Mouse (Mus musculus): ENCODE results near the gene Cdk16. TPM values are rescaled to one million over a fixed set of nuclear protein-coding genes. Genes with fewer than 3 reads are reported as not detected.
"Not testable (repeated sequence)": the region's sequence is repeated elsewhere in the genome, so short reads cannot be mapped to it uniquely, and the experiment has no call there.

The Cdk16 gene
- polyA plus RNA-seq, 1 experiment from 2014 or later, result 113 TPM

DNA sequence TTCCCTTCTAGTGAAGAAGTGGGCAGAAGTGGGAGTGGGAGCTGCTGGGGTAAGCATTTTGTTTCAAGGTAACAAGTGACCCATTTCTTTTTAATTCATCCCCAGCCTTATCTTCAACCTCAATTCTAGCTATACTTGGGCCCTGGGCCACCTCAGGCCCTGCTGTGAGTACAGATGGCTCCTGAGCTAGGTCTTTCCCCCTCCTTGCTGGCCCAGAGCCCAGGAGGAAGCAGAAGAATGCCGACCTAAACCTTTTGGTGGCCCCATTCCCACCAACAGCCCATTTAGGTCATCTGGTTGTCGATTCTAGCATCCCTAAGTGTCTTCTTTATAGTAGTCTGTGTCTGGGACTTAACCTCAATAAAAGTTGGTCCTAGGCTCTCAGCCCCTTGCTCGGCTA lies 3.8 kb downstream of the Cdk16 start:
- Histone ChIP-seq H3K36me3 (peaks cover 39% of the 10 kb centered on the region), H3K9ac (no peak overlapping the region), H3K4me3 (replicated peaks) (no peak overlapping the region), H3K27me3 (no peaks in the 10 kb centered on the region), H3K27ac (no peak overlapping the region), H3K9me3 (replicated peaks) (no peaks in the 10 kb centered on the region), H3K4me2 (no peak overlapping the region), H3K4me1 (peaks cover 10% of the 10 kb centered on the region; the same call in 1 of the 2 replicates)
- 63% methylated on average over 3 of the region's 3 CpGs for WGBS
- ATAC-seq (replicated peaks; ENCODE audit: low FRiP score), result no peak

DNA sequence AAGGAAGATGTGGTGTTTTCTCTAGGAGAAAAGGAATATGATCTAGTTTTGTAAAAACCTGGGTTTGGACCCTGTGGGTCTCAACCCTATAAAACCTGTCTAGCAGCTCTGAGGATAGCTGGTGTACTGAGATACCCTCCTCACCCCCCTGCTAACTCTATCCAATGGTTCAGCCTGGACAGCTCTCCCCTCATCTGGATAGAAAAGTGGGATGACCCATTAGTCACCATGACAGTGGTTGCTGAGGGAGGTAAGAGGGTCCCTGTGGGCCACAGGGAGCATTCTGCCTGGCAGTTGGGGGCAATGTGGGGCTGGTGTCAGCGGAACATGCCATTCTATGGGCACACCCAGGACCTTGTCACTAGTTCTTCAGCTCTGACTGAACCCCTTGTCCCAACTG lies 4.9 kb downstream of the Cdk16 start:
- Histone ChIP-seq H3K4me1 (peaks cover 10% of the 10 kb centered on the region; the same call in 1 of the 2 replicates), H3K36me3 (peaks cover 50% of the 10 kb centered on the region), H3K4me2 (no peak overlapping the region), H3K9ac (no peak overlapping the region), H3K27me3 (no peaks in the 10 kb centered on the region), H3K4me3 (replicated peaks) (no peak overlapping the region), H3K9me3 (replicated peaks) (no peaks in the 10 kb centered on the region), H3K27ac (no peak overlapping the region)
- no peak for ATAC-seq (replicated peaks; ENCODE audit: low FRiP score)
- WGBS, result 93% methylated on average over 1 of the region's 1 CpGs

DNA sequence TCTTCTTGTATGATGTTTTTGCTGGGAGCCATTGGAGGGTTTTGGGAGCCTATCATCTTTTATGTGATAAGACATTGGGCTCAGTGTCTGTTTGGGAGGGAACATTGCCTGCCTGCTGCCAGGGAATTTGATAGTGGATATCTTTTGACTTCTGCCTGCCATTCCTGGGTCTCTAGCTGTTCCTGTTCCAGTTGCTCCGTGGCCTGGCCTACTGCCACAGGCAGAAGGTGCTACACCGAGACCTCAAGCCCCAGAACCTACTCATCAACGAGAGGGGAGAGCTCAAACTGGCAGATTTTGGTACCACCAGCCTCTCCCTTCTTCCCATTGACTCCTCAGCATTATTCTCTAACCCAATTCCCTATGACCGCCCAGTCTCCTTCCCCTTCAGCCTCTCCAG lies 8.1 kb downstream of the Cdk16 start:
- Histone ChIP-seq H3K36me3 (peaks cover 71% of the 10 kb centered on the region), H3K9me3 (replicated peaks) (no peaks in the 10 kb centered on the region), H3K9ac (no peak overlapping the region), H3K4me1 (no peaks in the 10 kb centered on the region), H3K4me3 (replicated peaks) (no peak overlapping the region), H3K4me2 (no peak overlapping the region), H3K27me3 (no peaks in the 10 kb centered on the region), H3K27ac (no peak overlapping the region)
- 88% methylated on average over 4 of the region's 4 CpGs for WGBS
- no peak for ATAC-seq (replicated peaks; ENCODE audit: low FRiP score)

DNA sequence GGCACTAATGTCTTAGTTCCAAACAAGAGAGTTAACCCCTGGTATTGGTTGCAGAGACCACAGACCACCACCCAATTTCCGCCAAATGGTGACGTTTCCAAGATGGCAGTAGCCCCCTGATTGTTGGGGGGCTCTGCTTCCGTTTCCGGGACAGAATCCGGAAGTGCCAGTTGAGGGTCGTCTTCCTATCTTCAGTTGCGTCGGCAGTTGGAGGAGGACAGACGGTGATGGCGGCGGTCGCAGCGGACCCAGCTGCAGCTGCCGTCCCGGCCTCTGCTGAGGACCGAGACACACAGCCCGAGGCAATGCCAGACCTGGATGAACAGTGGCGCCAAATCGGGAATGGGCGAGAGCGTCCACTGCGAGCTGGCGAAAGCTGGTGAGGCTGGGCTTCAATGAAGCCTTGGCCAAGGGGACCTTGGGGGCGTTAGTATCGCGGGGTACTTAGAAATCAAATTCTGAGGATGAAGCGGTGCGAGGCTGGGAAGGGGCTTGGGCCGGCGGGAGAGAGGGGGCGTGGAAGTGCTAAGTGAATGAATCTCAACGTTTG lies 16.1 kb downstream of the Cdk16 start, which contains the start of gene Usp11:
Gene Usp11 (plus strand): TSS at position 166 of the 550 bp plus-strand sequence.
- Histone ChIP-seq H3K36me3 (peaks cover 10% of the 10 kb centered on the region), H3K9ac (peak within 1 kb of the TSS; percentile 56), H3K9me3 (replicated peaks) (no peaks in the 10 kb centered on the region), H3K27me3 (no peaks in the 10 kb centered on the region), H3K4me2 (peak within 1 kb of the TSS; percentile 58), H3K4me1 (no peaks in the 10 kb centered on the region), H3K4me3 (replicated peaks) (peak within 1 kb of the TSS; percentile 61), H3K27ac (peak within 1 kb of the TSS; percentile 96)
- WGBS, result 19% methylated on average over 32 of the region's 32 CpGs
- peak; percentile 61 for ATAC-seq (replicated peaks; ENCODE audit: low FRiP score)

DNA sequence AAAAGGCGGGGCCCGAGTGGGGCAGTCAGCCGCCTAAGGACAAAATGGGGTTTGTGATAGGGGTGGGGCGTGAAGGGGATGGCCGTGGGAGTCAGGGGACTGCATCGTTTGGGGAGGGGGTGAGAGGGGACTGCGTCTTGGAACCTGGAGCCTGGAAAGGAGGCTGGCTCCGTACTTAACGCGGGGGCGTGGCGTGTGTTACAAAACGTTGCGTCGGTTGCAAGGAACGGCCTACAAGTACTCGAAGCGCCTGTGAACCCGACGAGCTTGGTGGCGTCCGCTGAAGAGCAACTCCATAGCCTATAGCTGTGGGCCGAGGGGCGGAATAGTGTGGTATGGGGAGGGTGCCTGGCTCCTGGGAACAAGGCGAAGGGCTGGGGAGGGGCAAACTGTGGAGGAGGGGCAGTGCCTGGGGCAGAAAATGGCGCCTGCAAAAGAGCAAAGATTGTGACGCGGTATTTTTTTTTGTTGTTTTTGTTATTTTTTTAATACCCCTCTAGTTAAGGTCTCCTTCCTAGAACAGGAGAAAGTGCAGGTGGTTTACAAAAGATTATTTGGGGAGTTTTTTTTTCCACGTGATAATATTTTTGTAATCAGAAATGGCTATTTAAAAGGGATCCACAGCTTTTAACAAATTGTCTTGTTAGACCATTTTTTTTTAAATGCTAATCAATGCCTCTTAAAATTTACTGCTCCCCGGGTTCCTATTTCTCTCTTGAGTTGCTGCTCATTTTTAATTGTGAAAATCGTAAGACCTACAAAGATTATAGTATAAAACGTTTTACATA lies 16.7 kb downstream of the Cdk16 start:
- Histone ChIP-seq H3K4me3 (replicated peaks) (peak overlapping the region; percentile 61), H3K4me1 (no peaks in the 10 kb centered on the region), H3K36me3 (peaks cover 3% of the 10 kb centered on the region; the same call in 1 of the 2 replicates), H3K27ac (peak overlapping the region; percentile 96), H3K27me3 (no peaks in the 10 kb centered on the region), H3K4me2 (peak overlapping the region; percentile 58), H3K9me3 (replicated peaks) (no peaks in the 10 kb centered on the region), H3K9ac (peak overlapping the region; percentile 56)
- ATAC-seq (replicated peaks; ENCODE audit: low FRiP score), result peak; percentile 99
- 13% methylated on average over 32 of the region's 32 CpGs for WGBS

DNA sequence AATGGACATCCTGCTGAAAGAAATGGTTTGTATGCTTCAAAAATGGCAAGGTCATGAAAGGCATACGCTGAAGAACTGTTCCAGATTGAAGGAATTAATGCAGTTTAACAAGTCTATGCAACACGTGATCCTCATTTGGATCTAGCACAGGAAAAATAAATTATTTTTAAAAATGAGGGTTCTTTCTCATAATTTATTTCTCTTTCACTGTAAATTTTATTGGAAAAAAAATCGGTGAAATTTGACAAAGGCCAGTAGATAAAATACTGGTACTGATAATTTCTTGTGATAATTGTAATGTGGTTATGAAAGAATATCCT lies 17.3 kb downstream of the Cdk16 start:
- no peaks in the 10 kb centered on the region for H3K4me1 ChIP-seq
- peak overlapping the region; percentile 96; the same call in 1 of the 2 replicates for H3K27ac ChIP-seq
- no peak overlapping the region for H3K9ac ChIP-seq
- H3K27me3 ChIP-seq, result no peaks in the 10 kb centered on the region
- no peaks in the 10 kb centered on the region for H3K9me3 ChIP-seq (replicated peaks)
- H3K4me2 ChIP-seq, result peak overlapping the region; percentile 47
- H3K4me3 ChIP-seq (replicated peaks), result peak overlapping the region; percentile 61
- no peaks in the 10 kb centered on the region for H3K36me3 ChIP-seq
- 27% methylated on average over 3 of the region's 3 CpGs for WGBS
- no peak for ATAC-seq (replicated peaks; ENCODE audit: low FRiP score)

DNA sequence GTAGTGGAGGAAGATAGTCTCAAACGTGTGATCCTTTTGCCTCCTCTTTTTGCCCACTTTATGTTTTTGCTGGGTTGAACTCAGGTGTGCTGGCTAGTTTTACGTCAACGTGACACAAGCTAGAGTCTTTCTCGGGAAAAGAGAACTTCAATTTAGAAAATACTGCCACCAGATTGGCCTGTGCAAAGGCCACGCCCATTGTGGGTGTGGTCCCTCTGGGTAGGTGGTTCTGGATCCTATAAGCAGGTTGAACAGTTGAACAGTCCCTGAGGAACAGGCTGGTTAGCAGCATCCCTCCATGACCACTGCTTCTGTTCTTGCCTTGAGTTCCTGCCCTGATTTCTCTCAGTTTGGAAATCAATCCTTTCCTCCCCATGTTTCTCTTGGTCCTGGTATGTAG lies 40.9 kb downstream of the Cdk16 start:
- no peaks in the 10 kb centered on the region for H3K27me3 ChIP-seq
- H3K4me1 ChIP-seq, result 0 out of 2 replicates have a peak, but pooled peaks cover 3% of the 10 kb centered on the region
- H3K27ac ChIP-seq, result no peak overlapping the region
- no peak for ATAC-seq (replicated peaks; ENCODE audit: low FRiP score)
- 78% methylated on average over 5 of the region's 5 CpGs for WGBS
- no peak overlapping the region for H3K4me3 ChIP-seq (replicated peaks)
- no peak overlapping the region for H3K9ac ChIP-seq
- no peaks in the 10 kb centered on the region for H3K9me3 ChIP-seq (replicated peaks)
- H3K4me2 ChIP-seq, result no peak overlapping the region
- no peaks in the 10 kb centered on the region for H3K36me3 ChIP-seq

DNA sequence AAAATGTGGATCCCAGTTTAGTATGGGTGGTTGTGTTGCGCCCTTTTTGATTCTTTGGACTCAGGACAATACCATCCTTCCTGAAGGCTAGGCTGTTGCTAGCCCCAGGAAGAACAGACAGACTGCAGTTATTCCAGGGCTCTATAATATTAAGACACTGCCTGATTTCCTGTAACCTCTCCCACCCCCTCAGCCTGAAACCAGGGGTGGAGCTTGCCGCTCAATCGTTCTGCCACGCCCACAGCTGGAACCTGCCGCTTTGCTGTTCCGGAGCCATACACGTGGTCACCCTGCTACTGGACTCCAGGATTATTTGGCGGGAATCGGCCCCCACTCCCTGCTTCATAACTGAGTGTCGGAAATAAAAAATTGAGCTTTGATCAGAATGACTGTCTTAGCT lies 42.3 kb downstream of the Cdk16 start:
- H3K4me3 ChIP-seq (replicated peaks); H3K27ac ChIP-seq; H3K27me3 ChIP-seq; H3K9me3 ChIP-seq (replicated peaks); ATAC-seq (replicated peaks; ENCODE audit: low FRiP score); H3K9ac ChIP-seq; H3K4me1 ChIP-seq; H3K36me3 ChIP-seq: not testable (repeated sequence)
- H3K4me2 ChIP-seq, result peak overlapping the region; percentile 3; the same call in 1 of the 2 replicates
- WGBS, result 37% methylated on average over 10 of the region's 10 CpGs

DNA sequence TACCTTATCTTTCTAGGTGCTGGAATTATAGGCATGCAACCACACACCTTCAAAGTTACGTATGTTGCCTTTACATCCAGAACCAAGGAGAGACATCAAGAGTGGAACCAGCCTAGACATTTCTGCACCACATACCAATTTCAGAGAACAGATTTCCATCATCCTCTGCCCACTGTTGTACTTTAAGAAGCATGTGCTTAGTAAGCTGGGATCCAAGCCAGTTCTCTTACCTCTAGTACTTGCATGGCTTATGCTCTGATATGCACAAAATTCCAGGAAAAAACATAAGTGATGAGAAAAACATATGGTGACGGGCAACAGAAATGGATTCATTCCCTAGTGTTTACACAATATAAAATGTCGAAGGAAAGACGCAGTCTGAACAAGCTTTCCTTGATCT lies 48.7 kb downstream of the Cdk16 start:
- no peak overlapping the region for H3K9ac ChIP-seq
- no peaks in the 10 kb centered on the region for H3K36me3 ChIP-seq
- H3K27me3 ChIP-seq, result no peaks in the 10 kb centered on the region
- WGBS, result 87% methylated on average over 4 of the region's 4 CpGs
- no peak overlapping the region for H3K4me3 ChIP-seq (replicated peaks)
- no peak overlapping the region for H3K27ac ChIP-seq
- no peak overlapping the region for H3K4me2 ChIP-seq
- no peaks in the 10 kb centered on the region for H3K9me3 ChIP-seq (replicated peaks)
- H3K4me1 ChIP-seq, result no peaks in the 10 kb centered on the region
- no peak for ATAC-seq (replicated peaks; ENCODE audit: low FRiP score)

DNA sequence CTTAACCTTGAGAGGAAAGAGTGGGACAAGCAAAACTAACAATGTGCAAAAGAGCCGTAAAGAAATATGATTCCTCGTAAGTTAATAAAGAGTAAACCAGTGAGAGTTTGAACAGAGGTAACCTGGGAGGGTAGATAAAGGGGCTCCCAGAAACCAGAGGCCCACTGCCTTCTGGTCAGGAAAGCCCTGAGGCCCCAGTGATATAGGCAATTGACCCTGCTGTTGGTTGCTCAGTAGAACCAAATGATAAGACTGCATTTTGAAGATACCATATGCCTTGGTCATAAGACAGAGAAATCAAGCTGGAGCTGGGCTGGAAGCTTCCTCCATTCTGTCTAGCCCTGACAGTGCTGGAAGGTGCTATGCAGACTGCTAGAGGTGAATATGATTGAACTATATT lies 61.1 kb downstream of the Cdk16 start:
- ATAC-seq (replicated peaks; ENCODE audit: low FRiP score), result no peak
- no peak overlapping the region for H3K4me2 ChIP-seq
- WGBS, result 84% methylated on average over 2 of the region's 2 CpGs
- H3K4me3 ChIP-seq (replicated peaks), result no peak overlapping the region
- H3K27me3 ChIP-seq, result no peaks in the 10 kb centered on the region
- H3K9me3 ChIP-seq (replicated peaks), result no peaks in the 10 kb centered on the region
- no peak overlapping the region for H3K9ac ChIP-seq
- no peak overlapping the region for H3K27ac ChIP-seq
- H3K4me1 ChIP-seq, result no peaks in the 10 kb centered on the region
- no peaks in the 10 kb centered on the region for H3K36me3 ChIP-seq
